Mouse (Mus musculus): ENCODE measurements around the gene Gm3383.
"Not testable (repeated sequence)": the region's sequence is repeated elsewhere in the genome, so short reads cannot be mapped to it uniquely, and the experiment has no call there.

Gm3383 gene

DNA sequence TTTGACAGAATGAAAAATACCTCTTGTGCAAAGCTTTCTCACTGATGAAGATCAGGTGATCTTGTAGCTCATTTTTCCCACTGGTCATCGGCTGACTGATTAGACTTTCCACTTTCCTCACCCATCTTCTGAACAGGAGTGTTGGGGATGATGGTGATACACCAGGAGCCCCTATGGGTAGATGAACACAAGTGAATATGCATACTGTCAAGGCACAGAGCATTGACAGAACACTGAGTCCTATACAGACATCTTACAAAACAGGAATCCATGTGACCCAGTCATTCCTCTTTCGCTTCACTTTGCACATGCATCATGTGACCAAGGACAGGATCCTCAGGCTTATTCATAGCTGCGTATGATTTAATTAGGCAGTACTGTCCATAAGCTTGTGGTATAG lies at the start of gene Gm3383:
Gm3383 (minus strand) TSS at position 101 of the 400 bp plus-strand sequence.
- not testable (repeated sequence) for DNase-seq (ENCODE audit: extremely low spot score, low spot score)

DNA sequence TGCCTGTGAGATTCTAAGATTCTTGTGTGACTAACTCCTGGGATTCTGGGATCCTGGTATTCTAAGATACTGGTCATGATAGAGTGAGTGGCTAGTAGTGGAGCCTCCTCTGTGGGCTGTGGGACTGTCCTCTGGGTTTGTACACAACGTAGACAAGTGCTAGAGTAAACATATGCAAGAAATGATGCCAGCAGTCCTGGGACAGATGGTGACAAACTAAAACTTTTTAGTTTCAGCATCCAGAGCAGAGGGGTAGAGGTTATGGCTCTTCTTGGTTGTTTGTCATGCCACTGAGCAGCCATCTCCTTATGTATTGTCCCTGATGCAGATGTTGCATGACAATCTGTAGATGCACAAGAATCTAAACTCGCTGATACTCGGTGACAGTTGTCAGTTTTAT lies 48.1 kb upstream of the Gm3383 start:
- not testable (repeated sequence) for DNase-seq (ENCODE audit: extremely low spot score, low spot score)

DNA sequence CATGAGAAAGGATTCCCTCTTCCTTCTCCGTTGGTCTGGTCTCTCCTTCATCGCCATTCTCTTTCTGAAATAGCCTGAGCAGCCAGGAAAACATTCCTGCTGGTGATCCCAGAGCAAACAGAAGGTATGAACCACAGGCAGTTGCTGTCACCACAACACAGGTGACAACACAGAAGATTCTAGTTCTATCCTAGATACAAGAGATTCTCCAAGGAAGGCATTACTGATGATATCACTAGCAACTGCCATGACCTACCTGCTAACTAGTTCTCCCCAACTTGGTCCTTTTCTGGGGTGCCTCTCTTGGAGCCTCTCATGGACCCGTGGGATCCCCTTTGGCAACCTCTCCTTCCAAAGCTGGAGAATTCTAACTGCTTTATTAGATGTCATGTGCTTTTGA lies 22.4 kb upstream of the Gm3383 start, which contains the start of gene Gm3424:
Gm3424 (minus strand) TSS at position 101 of the 400 bp plus-strand sequence.
- DNase-seq (ENCODE audit: extremely low spot score, low spot score) = not testable (repeated sequence)

DNA sequence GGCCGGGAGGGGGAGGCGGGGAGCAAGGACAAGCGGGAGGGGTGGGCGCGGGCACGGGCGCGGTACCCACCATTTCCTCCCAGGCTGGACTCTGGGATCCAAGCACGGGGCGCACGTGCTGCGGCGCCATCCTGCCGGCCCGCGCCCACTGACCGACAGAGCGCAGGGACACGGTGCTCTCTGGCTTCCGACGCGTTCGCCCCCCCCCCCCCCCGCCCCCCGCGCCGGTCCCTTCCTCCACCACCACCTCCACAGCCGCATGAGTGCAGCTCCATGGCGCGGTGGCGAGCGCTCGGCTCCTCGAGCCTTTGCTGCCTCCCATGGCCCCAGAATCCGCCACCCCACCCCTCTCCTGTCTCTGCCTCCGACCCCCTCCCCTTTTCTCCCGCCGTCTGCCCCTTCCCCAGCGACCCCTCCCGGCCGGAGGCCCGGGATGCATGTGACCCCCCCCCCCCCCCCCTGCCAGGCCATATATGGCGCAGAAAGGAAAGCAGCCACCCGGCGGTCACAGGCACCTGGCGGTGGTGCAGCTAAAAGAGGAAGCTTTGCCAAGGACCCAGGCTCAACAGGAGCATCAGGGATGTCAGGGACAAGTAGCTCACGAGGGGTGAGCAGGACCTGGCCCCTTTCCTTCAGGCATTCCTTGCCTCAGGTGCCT lies 5.0 kb upstream of the Gm3383 start:
- DNase-seq (ENCODE audit: extremely low spot score, low spot score) = not testable (repeated sequence)

DNA sequence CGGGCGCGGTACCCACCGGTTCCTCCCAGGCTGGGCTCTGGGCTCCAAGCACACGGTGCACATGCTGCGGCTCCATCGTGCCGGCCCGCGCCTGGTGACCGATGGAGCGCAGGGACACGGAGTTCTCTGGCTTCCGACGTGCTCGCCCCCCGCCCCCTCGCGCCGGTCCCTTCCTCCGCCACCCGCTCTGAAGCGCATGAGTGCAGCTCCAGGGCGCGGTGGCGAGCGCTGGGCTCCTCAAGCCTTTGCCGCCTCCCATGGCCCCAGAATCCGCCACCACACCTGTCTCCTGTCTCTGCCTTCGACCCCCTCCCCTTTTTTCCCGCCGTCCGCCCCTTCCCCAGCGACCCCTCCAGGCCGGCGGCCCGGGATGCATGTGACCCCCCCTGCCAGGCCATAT lies 66.3 kb downstream of the Gm3383 start, which contains the start of gene Gm3373:
Gm3373 (minus strand) TSS at position 101 of the 400 bp plus-strand sequence.
- not testable (repeated sequence) for DNase-seq (ENCODE audit: extremely low spot score, low spot score)

DNA sequence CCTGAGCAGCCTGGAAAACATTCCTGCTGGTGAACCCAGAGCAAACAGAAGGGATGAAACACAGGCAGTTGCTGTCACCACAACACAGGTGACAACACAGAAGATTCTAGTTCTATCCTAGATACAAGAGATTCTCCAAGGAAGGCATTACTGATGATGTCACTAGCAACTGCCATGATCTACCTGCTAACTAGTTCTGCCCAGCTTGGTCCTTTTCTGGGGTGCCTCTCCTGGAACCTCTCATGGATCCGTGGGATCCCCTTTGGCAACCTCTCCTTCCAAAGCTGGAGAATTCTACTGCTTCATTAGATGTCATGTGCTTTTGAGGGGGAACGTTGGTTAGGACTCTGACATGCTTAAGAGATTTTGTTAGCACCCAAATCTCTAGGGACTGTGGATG lies 120.4 kb downstream of the Gm3383 start, which contains the start of gene Gm9603:
Gm9603 (minus strand) TSS at position 101 of the 400 bp plus-strand sequence.
- not testable (repeated sequence) for DNase-seq (ENCODE audit: extremely low spot score, low spot score)

DNA sequence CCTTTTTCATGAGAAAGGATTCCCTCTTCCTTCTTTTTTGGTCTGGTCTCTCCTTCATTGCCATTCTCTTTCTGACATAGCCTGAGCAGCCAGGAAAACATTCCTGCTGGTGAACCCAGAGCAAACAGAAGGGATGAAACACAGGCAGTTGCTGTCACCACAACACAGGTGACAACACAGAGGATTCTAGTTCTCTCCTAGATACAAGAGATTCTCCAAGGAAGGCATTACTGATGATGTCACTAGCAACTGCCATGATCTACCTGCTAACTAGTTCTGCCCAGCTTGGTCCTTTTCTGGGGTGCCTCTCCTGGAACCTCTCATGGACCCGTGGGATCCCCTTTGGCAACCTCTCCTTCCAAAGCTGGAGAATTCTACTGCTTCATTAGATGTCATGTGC lies 174.9 kb downstream of the Gm3383 start, which contains the start of gene Gm8265:
Gm8265 (minus strand) TSS at position 101 of the 400 bp plus-strand sequence.
- not testable (repeated sequence) for DNase-seq (ENCODE audit: extremely low spot score, low spot score)

Measured in neural tube, embryonic 10.5 days (tissue).